Mouse (Mus musculus): Measurements from ENCODE around the gene Ints7.

Gene Ints7

GRCm38 (mm10) chr1:191575458-191576247, at the start of gene Ints7, which contains the start of gene Dtl:
TSS of gene Ints7 (plus strand) at chr1:191575636.
TSS of gene Dtl (minus strand) at chr1:191575544.
- peak; percentile 100 for DNase-seq

DNA sequence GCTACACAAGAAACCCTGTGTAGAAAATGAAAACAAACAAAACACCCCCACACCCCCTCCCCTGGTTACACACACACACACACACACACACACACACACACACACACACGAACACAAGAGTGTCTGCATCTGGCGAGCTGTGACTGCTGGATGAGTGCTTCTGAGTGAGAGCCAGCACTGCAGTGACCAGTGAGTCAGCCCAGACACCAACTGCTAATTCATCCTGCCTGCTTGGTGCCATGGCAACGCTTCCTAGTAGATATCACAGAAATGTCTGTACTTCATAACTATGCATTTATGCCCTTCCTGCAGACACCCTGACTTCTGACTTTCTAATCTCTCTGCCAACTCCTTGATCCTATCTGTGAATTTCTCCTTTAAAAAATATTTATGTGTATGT, 48.3 kb upstream of the Ints7 start:
- DNase-seq = peak; percentile 47

DNA sequence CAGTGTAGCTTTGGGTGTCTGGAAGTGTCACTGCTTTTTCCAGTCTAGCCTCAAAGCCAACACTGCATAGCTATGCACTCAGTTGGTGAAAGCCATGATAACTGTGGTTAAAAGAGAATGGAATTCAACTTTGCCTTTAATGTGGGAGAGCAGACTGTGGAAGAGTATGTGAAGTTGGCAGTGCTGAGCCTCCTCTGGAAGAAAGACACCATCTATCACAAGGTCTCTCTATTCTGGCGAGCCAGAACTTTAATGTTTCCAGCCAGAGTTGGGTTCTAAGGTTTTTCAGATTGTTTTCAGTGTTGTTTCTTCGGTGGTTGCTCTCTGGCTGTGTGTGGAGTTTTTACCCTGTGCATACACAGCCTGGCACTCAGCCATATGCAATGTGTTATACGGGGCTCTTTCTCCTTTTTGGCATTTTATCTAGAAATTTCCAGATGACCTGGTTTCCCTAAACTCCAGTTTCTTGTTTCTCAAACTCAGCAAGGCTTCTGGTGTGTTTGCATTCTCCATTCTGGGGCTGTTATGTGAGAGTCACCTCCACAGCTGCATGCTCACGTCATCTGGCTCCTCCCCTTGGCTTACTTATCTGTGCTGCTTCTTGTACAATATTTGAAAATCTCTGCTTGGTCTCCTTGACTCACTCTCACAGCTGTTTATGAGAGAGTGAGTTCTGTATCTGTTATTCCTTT, 47.4 kb upstream of the Ints7 start:
- DNase-seq = peak; percentile 64

DNA sequence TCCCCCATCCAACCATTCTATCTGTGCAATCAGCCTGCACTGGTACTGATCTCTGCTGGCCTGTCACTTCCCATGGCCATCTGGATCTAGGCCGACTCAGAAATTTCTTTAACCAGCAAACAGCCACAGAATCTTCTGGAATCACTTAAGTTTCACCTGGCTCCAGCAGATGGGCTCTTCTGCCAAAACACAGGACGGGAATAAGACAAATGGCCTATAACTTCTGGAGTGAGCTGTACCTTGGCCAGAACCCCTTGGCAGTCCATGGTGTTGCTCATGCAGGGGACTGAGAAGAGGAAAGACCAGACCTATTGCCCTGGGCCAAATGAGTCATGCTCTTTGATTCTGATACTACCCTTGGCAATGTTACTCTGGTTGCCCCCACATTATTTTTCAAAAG, 46.0 kb upstream of the Ints7 start:
- DNase-seq = no peak

DNA sequence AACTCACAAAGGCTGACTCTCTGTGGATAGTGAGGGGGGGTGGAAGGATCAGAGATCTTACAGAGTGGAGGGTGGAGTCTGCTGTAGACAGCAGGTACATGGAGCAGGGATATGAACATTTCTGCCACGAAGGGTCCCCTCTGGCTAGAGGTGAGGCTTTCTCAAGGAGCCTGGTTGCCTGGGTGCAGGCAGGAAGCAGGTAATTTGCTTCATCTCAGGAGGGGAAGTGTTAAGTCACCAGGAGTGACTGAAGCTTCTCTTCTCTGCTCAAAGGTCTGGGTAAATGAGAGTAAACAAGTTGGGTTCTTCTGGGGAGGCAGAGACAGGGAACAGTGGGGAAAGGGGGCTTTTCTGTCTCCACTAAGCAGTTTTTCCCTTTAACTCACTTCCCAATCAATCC, 44.4 kb upstream of the Ints7 start:
- no peak for DNase-seq

DNA sequence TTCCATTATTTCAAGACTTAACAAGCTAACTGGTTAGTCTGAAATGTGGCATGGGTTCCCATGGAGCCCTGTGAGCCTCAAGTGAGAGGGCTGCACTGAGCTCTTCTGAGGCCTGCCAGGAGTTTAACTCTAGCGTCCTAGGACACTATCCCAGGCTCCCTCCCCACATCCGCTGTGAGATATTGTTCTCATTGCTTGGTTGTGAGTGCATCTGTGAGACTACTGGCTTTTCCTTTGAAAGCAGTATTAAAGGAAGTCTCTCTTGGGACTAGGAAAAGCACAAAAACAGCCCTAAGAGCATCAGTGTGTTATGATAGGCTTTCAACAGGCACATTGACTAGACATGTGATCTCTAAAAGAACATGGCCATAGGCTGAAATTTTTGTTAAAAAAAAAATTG, 40.5 kb upstream of the Ints7 start:
- no peak for DNase-seq

DNA sequence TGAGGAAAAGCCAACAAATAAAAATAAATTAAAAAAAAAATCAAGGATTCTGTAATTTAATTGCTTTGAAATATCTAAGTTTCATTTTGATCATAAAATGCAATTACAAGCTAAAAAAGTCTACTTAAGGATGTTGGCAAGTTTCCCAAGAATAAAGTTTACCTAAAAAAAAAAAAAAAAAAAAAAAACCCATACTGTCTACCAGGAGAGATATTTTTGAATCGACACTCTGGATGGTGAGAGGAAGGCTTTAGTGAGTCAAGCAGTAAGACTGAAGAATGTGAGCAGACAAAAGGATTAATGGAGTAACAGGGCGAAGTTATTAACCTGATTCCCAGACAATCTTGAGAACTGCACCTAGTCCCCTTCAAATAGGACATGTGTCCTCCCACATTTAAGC, 35.1 kb upstream of the Ints7 start:
- DNase-seq = no peak

DNA sequence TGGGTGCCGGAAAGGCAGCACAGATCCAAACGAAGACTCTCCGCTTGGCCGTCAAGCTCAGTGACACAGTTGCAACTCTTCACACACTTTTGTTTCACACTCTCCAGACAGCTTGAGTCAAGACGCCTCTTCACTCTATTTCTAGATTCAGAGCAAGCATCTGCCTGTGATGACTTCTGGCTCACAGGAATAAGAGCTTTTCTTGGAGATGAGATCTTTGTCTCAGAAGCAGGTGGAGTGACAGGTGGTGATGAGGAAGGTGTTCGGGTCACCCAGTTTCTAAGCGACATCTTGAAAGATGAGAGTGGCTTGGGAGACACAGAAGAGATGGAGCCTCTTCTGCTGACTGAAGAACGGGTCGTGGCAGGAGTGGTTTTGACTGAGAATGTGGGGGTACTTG, 34.4 kb upstream of the Ints7 start:
- no peak for DNase-seq

- DNase-seq = no peak
These were observed 33.8 kb upstream of the Ints7 start for GRCm38 (mm10) chr1:191541619-191542018.

DNA sequence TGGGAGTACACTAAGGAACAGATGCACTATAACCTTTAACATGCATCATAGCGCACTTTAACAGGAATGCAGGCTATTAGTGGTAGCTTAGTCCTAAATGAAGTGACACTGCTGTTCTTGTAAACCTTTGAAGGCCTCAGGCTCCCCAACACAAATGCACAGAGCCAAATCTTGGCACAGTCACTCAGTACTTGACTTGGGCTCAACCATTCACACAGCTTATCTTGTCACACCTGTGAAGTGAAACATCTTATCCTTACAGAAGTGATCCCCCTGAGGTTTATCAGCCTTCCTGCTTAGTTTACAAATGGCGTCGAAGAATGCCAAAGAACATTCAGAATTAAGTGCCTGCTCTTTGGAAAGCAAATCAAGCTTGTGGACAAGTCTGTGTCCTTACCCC, 31.7 kb upstream of the Ints7 start:
- no peak for DNase-seq

DNA sequence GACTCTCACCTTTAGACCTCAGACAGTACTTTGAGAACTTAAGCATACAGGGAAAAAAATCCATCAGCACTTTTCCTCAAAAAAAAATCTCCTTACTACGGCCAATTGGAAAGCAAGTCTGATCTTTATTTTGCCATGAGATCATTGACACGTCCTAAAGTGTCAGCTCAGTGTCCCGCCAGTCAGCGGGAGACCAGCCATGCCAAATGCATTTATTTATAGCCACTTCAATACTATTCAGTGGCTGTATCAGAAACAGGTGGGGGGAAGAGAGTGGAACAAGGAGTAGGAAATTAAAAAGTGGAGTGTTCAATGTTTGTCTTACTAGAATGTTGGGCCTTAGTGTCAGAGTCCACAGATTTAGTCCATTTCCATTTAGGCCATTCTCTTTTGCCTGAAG, 24.6 kb upstream of the Ints7 start:
- no peak for DNase-seq

DNA sequence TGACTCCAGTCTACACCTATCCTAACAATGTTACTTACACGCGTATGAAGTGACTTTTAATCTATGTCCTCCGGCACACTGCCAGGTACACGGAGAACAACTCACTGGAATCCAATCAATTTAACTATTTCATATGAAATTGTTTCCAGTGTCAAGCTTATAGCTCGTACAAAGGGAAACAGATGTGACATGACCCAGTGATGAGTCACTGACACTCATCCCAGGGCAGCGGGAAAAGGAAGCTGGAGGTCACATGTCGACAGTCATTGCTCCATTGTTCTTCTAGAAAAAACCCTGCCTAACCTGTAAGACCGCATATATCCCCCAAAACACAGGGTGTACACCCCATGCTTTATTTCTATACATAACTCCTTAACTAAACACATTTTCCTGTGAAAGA, 18.3 kb upstream of the Ints7 start:
- peak; percentile 12 for DNase-seq

GRCm38 (mm10) chr1:191559779-191560178, 15.7 kb upstream of the Ints7 start:
- no peak for DNase-seq

GRCm38 (mm10) chr1:191562823-191563365, 12.5 kb upstream of the Ints7 start:
- peak; percentile 63 for DNase-seq

DNA sequence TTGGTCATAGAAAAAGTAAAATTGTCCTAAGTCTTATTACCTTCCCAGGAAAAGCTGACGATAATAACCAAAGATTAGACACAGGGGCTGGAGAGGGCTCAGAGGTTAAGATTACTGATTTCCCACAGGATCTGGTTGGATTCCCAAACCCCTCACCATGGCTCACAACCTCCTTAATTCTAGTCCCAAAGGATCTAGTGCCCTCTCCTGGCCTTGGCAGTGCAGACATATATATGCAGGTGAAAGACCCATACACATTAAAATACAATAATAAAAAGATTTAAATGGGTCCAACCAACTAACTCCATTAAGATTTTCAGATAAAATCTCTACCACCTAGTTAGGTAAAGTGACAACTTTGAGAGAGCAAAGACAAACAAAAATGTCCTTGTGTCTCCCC, 7.6 kb upstream of the Ints7 start:
- peak; percentile 48 for DNase-seq

DNA sequence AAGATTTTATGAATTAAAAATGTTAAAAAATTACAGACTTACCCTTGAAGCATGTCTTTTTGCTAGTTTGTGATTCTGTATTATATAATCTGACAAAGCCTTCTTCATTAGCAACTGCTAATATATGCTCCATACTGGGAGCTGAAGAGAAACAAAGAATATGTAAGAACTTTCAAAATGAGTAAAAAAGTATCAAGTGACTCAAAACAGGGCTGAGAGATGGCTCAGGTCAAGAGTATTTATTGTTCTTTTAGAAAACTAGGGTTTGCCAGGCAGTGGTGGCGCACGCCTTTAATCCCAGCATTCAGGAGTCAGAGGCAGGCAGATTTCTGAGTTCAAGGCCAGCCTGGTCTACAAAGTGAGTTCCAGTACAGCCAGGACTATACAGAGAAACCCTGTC, 5.8 kb upstream of the Ints7 start:
- DNase-seq = no peak

DNA sequence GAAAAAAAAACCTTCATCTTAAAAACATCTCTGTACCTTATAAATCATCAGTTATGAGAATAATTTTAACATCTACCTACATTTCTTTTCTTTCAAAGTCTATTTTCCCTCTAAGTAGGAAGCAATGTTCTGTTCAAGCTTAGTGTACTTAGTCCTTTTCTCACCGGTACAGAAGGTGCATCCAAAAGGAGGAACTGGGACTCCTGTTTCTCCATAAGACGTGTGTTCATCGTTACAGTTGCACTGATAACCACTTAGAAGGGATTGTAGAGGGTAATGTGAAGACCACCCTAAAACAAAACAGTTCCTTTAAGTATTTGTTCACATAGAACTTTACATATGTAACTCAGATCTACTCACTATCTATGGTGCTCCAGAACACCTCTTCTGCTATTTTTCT, 5.0 kb upstream of the Ints7 start:
- no peak for DNase-seq

GRCm38 (mm10) chr1:191573906-191574639, 1.4 kb upstream of the Ints7 start:
- DNase-seq = no peak

- peak; percentile 61 for DNase-seq
These were observed 472 bp upstream of the Ints7 start for GRCm38 (mm10) chr1:191574871-191575457.

- no peak for DNase-seq
These were observed 4.1 kb downstream of the Ints7 start for GRCm38 (mm10) chr1:191579524-191579923.

- no peak for DNase-seq
These were observed 6.2 kb downstream of the Ints7 start for GRCm38 (mm10) chr1:191581641-191582040.

GRCm38 (mm10) chr1:191583836-191584235, 8.4 kb downstream of the Ints7 start:
- DNase-seq = no peak

DNA sequence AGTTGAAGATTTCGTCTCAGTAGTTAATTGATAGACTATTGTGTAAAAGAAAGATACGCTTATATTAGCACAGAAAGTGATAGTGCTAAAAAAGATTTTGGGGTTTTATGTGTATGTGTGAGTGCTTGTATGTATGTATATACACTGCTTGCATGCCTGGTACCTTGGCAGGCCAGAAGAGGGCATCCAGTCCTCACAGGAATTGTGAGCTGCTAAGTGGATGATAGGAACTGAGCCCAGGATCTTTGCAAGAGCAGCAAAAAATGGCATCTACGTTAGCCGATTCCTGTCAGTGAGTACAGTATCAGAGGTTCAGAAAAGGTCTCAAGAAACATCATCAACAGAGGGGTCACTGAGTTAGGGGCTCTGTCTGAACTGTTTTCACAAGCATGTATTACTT, 9.0 kb downstream of the Ints7 start:
- no peak for DNase-seq

Measured in lung, postnatal 10 days (tissue).